Mouse (Mus musculus): ENCODE measurements around the gene Peak1.

The Peak1 gene

GRCm38 (mm10) chr9:56200200-56200599 is 217.7 kb downstream of the Peak1 start:
- no peak for DNase-seq (ENCODE audit: low read depth, low spot score)

- no peak for DNase-seq (ENCODE audit: low read depth, low spot score)
Measured at GRCm38 (mm10) chr9:56196921-56197320, 220.9 kb downstream of the Peak1 start.

- no peak for DNase-seq (ENCODE audit: low read depth, low spot score)
Measured at GRCm38 (mm10) chr9:56195193-56195592, 222.7 kb downstream of the Peak1 start.

GRCm38 (mm10) chr9:56191498-56192455 is 226.1 kb downstream of the Peak1 start:
- no peak for DNase-seq (ENCODE audit: low read depth, low spot score)

- DNase-seq (ENCODE audit: low read depth, low spot score) = no peak
Measured at GRCm38 (mm10) chr9:56180118-56180781, 237.6 kb downstream of the Peak1 start.

- DNase-seq (ENCODE audit: low read depth, low spot score) = peak; percentile 44
Measured at GRCm38 (mm10) chr9:56179416-56180117, 238.3 kb downstream of the Peak1 start.

GRCm38 (mm10) chr9:56177354-56177753 is 240.5 kb downstream of the Peak1 start:
- no peak for DNase-seq (ENCODE audit: low read depth, low spot score)

GRCm38 (mm10) chr9:56175316-56175715 is 242.6 kb downstream of the Peak1 start:
- no peak for DNase-seq (ENCODE audit: low read depth, low spot score)

- no peak for DNase-seq (ENCODE audit: low read depth, low spot score)
Measured at GRCm38 (mm10) chr9:56167690-56168089, 250.2 kb downstream of the Peak1 start.

- no peak for DNase-seq (ENCODE audit: low read depth, low spot score)
Measured at GRCm38 (mm10) chr9:56166161-56166560, 251.7 kb downstream of the Peak1 start.

- no peak for DNase-seq (ENCODE audit: low read depth, low spot score)
Measured at GRCm38 (mm10) chr9:56165377-56165776, 252.5 kb downstream of the Peak1 start, which contains the start of gene Tspan3. Gene Tspan3, minus strand, starts transcription at chr9:56165477.

GRCm38 (mm10) chr9:56160341-56161141 is 257.3 kb downstream of the Peak1 start:
- peak; percentile 89 for DNase-seq (ENCODE audit: low read depth, low spot score)

- DNase-seq (ENCODE audit: low read depth, low spot score) = no peak
Measured at GRCm38 (mm10) chr9:56159456-56159855, 258.4 kb downstream of the Peak1 start.

- DNase-seq (ENCODE audit: low read depth, low spot score) = no peak
Measured at GRCm38 (mm10) chr9:56158077-56158476, 259.8 kb downstream of the Peak1 start.

- DNase-seq (ENCODE audit: low read depth, low spot score) = no peak
Measured at GRCm38 (mm10) chr9:56154572-56154971, 263.3 kb downstream of the Peak1 start.

GRCm38 (mm10) chr9:56152482-56153007 is 265.3 kb downstream of the Peak1 start:
- peak; percentile 25 for DNase-seq (ENCODE audit: low read depth, low spot score)

GRCm38 (mm10) chr9:56151745-56152481 is 266.0 kb downstream of the Peak1 start:
- peak; percentile 35 for DNase-seq (ENCODE audit: low read depth, low spot score)
